Mouse (Mus musculus) forebrain, embryonic 14.5 days (tissue): ENCODE measurements around the gene Exosc5. TPM values are rescaled to one million over a fixed set of nuclear protein-coding genes. Genes with fewer than 3 reads are reported as not detected.

Experiments used
- ATAC-seq: fragments of 200-750 bp; cut with Nextera tagmentation; 2 replicates; pipeline ENCODE4 v1.8.0; 2017; ENCODE audit warnings: mild to moderate bottlenecking, moderate library complexity
- DNase-seq: peaks from one replicate; pipeline ENCODE4 v3.0.0-alpha.2; 2015; ENCODE audit warnings: low spot score
- H3K27ac ChIP-seq: fragments of 300-500 bp; sonication (generic); 2 replicates; pipeline ENCODE4 v1.5.1; 2014; ENCODE audit warnings: low read depth, mild to moderate bottlenecking, control low read depth, low read length, moderate library complexity
- H3K27me3 ChIP-seq: fragments of 300-500 bp; sonication (generic); replicated peaks from 2 replicates; pipeline ENCODE4 v1.6.1; 2014; ENCODE audit warnings: low read length, control low read depth, mixed read lengths; ENCODE audit not compliant: control insufficient read depth, insufficient read depth
- H3K36me3 ChIP-seq: fragments of 300-500 bp; sonication (generic); 2 replicates; pipeline ENCODE4 v1.6.1; 2014; ENCODE audit warnings: low read length, control low read depth; ENCODE audit not compliant: control insufficient read depth, insufficient read depth
- H3K4me1 ChIP-seq: fragments of 300-500 bp; sonication (generic); 2 replicates; pipeline ENCODE4 v1.6.1; 2014; ENCODE audit warnings: antibody characterized with exemption, low read length, control low read depth; ENCODE audit not compliant: control insufficient read depth, insufficient read depth
- H3K4me2 ChIP-seq: fragments of 300-500 bp; sonication (generic); 2 replicates; pipeline ENCODE4 v1.6.1; 2014; ENCODE audit warnings: mild to moderate bottlenecking, control low read depth, low read length
- H3K4me3 ChIP-seq: fragments of 300-500 bp; sonication (generic); 2 replicates; pipeline ENCODE4 v1.5.1; 2014; ENCODE audit warnings: low read depth, low read length, control low read depth
- H3K9ac ChIP-seq: fragments of 300-500 bp; sonication (generic); 2 replicates; pipeline ENCODE4 v1.6.1; 2014; ENCODE audit warnings: mild to moderate bottlenecking, low read length, control low read depth, moderate library complexity
- H3K9me3 ChIP-seq: fragments of 300-500 bp; sonication (generic); replicated peaks from 2 replicates; pipeline ENCODE4 v1.6.1; 2016; ENCODE audit warnings: low read length, control low read depth, mixed read lengths; ENCODE audit not compliant: control insufficient read depth
- WGBS: fragments of 180-500 bp; shearing (Covaris S2); extraction: QIAGEN DNeasy Blood & Tissue Kit; methylation state at CpG from one replicate; pipeline ENCODE4 v1.1.7; 2014; 5-methylcytosine and 5-hydroxymethylcytosine counted together
- polyA plus RNA-seq: library from polyadenylated mRNA; unstranded; fragments of >200 nt; fragmentation: Nextera tagmentation; extraction: Ambion mirVana; gene quantifications from 2 replicates; pipeline ENCODE4 v1.2.1, GENCODE M21; 2014

Gene Exosc5
- polyA plus RNA-seq, 1 experiment from 2014 or later, result 53.9 TPM

GRCm38 (mm10) chr7:25703793-25704494 lies 45.0 kb downstream of the Exosc5 start:
- Histone ChIP-seq H3K9me3 (no peaks in the 10 kb centered on the region), H3K4me1 (0 out of 2 replicates have a peak, but pooled peaks cover 3% of the 10 kb centered on the region), H3K36me3 (no peaks in the 10 kb centered on the region), H3K9ac (no peak overlapping the region), H3K27me3 (peaks cover 9% of the 10 kb centered on the region; the same call in 1 of the 2 replicates), H3K4me3 (no peak overlapping the region), H3K4me2 (peak overlapping the region; percentile 57; the same call in 1 of the 2 replicates), H3K27ac (no peak overlapping the region)
- DNase-seq (no peak), ATAC-seq (0 out of 2 replicates have a peak, but pooled peaks have one; percentile 27)
- 15% methylated on average over 10 of the region's 10 CpGs for WGBS

- H3K9me3 ChIP-seq, result no peaks in the 10 kb centered on the region
- 2% methylated on average over 37 of the region's 37 CpGs for WGBS
- no peak for DNase-seq
- H3K36me3 ChIP-seq, result no peaks in the 10 kb centered on the region
- no peak overlapping the region for H3K27ac ChIP-seq
- H3K4me1 ChIP-seq, result 0 out of 2 replicates have a peak, but pooled peaks cover 3% of the 10 kb centered on the region
- peak overlapping the region; percentile 57 for H3K4me2 ChIP-seq
- H3K9ac ChIP-seq, result peak overlapping the region; percentile 50
- peak overlapping the region; percentile 23 for H3K4me3 ChIP-seq
- ATAC-seq, result peak; percentile 60
- peaks cover 9% of the 10 kb centered on the region; the same call in 1 of the 2 replicates for H3K27me3 ChIP-seq
Observed at GRCm38 (mm10) chr7:25704716-25705364, 45.9 kb downstream of the Exosc5 start.

GRCm38 (mm10) chr7:25705801-25706251 lies 46.9 kb downstream of the Exosc5 start:
- ATAC-seq (no peak), DNase-seq (no peak)
- 56% methylated on average over 6 of the region's 6 CpGs for WGBS
- Histone ChIP-seq H3K4me2 (no peak overlapping the region), H3K27ac (no peak overlapping the region), H3K4me1 (0 out of 2 replicates have a peak, but pooled peaks cover 6% of the 10 kb centered on the region), H3K9me3 (no peaks in the 10 kb centered on the region), H3K9ac (no peak overlapping the region), H3K36me3 (no peaks in the 10 kb centered on the region), H3K27me3 (peaks cover 9% of the 10 kb centered on the region; the same call in 1 of the 2 replicates), H3K4me3 (no peak overlapping the region)

- ATAC-seq, result no peak
- no peak overlapping the region for H3K27ac ChIP-seq
Observed at GRCm38 (mm10) chr7:25706578-25707170, 47.7 kb downstream of the Exosc5 start.

GRCm38 (mm10) chr7:25707581-25708292 lies 48.8 kb downstream of the Exosc5 start:
- H3K4me3 ChIP-seq, result no peak overlapping the region

More at GRCm38 (mm10) chr7:25706578-25707170, 47.7 kb downstream of the Exosc5 start:
- Histone ChIP-seq H3K27me3 (peaks cover 9% of the 10 kb centered on the region; the same call in 1 of the 2 replicates), H3K4me3 (no peak overlapping the region), H3K36me3 (no peaks in the 10 kb centered on the region), H3K9me3 (no peaks in the 10 kb centered on the region), H3K4me1 (0 out of 2 replicates have a peak, but pooled peaks cover 6% of the 10 kb centered on the region), H3K4me2 (no peak overlapping the region), H3K9ac (no peak overlapping the region)
- WGBS, result 69% methylated on average over 7 of the region's 7 CpGs
- DNase-seq, result no peak

GRCm38 (mm10) chr7:25709961-25710360 lies 51.0 kb downstream of the Exosc5 start:
- Histone ChIP-seq H3K9me3 (no peaks in the 10 kb centered on the region), H3K36me3 (peaks cover 30% of the 10 kb centered on the region), H3K9ac (peak overlapping the region; percentile 41), H3K27ac (no peak overlapping the region), H3K4me3 (no peak overlapping the region), H3K27me3 (no peaks in the 10 kb centered on the region), H3K4me1 (0 out of 2 replicates have a peak, but pooled peaks cover 3% of the 10 kb centered on the region), H3K4me2 (no peak overlapping the region)
- ATAC-seq (0 out of 2 replicates have a peak, but pooled peaks have one; percentile 24), DNase-seq (no peak)
- WGBS, result 11% methylated on average over 12 of the region's 12 CpGs

More at GRCm38 (mm10) chr7:25707581-25708292, 48.8 kb downstream of the Exosc5 start:
- H3K4me2 ChIP-seq, result no peak overlapping the region
- H3K27ac ChIP-seq, result no peak overlapping the region
- H3K9me3 ChIP-seq, result no peaks in the 10 kb centered on the region
- 0 out of 2 replicates have a peak, but pooled peaks cover 6% of the 10 kb centered on the region for H3K4me1 ChIP-seq
- ATAC-seq (no peak), DNase-seq (no peak)
- peaks cover 9% of the 10 kb centered on the region; the same call in 1 of the 2 replicates for H3K27me3 ChIP-seq
- WGBS, result 81% methylated on average over 15 of the region's 15 CpGs
- H3K9ac ChIP-seq, result no peak overlapping the region
- peaks cover 8% of the 10 kb centered on the region for H3K36me3 ChIP-seq

GRCm38 (mm10) chr7:25710519-25711130 lies 51.7 kb downstream of the Exosc5 start:
- Histone ChIP-seq H3K9ac (peak overlapping the region; percentile 41), H3K27me3 (no peaks in the 10 kb centered on the region), H3K27ac (no peak overlapping the region), H3K4me2 (no peak overlapping the region), H3K4me1 (0 out of 2 replicates have a peak, but pooled peaks cover 3% of the 10 kb centered on the region), H3K9me3 (no peaks in the 10 kb centered on the region), H3K4me3 (no peak overlapping the region), H3K36me3 (peaks cover 37% of the 10 kb centered on the region)
- no peak for DNase-seq
- WGBS, result 9% methylated on average over 7 of the region's 7 CpGs
- peak; percentile 40 for ATAC-seq

GRCm38 (mm10) chr7:25711165-25711564 lies 52.2 kb downstream of the Exosc5 start:
- Histone ChIP-seq H3K36me3 (peaks cover 42% of the 10 kb centered on the region), H3K9me3 (no peaks in the 10 kb centered on the region), H3K27ac (no peak overlapping the region), H3K4me2 (no peak overlapping the region), H3K4me3 (no peak overlapping the region), H3K27me3 (no peaks in the 10 kb centered on the region), H3K4me1 (0 out of 2 replicates have a peak, but pooled peaks cover 3% of the 10 kb centered on the region), H3K9ac (no peak overlapping the region)
- no peak for DNase-seq
- WGBS, result 69% methylated on average over 5 of the region's 5 CpGs
- ATAC-seq, result no peak
